Mouse (Mus musculus) MEL (cell line): Measurements from ENCODE around the gene Dnajc30. TPM values are rescaled to one million over a fixed set of nuclear protein-coding genes. Genes with fewer than 3 reads are reported as not detected.

ENCODE experiments used
- DNase-seq: peaks from one replicate; pipeline ENCODE4 v3.0.0; 2011; ENCODE audit warnings: low read depth, low spot score
- H3K27ac ChIP-seq: 2 replicates; pipeline ENCODE4 v1.5.1; 2012; ENCODE audit warnings: low read depth, mild to moderate bottlenecking, control low read depth, low read length, moderate library complexity; ENCODE audit not compliant: control insufficient read depth
- H3K27me3 ChIP-seq, 2 experiments: fragments of 150-350 bp in 1 of 2; sonication (generic) in 1 of 2; 2 replicates each; pipeline ENCODE4 v1.6.1; 2012; ENCODE audit warnings: low read length in 2 of 2, mild to moderate bottlenecking in 2 of 2, improper control_type of control experiment in 1 of 2, moderate library complexity in 1 of 2; ENCODE audit not compliant: insufficient read depth in 2 of 2, control insufficient read depth in 1 of 2
- H3K36me3 ChIP-seq, 2 experiments: 2 replicates each; pipeline ENCODE4 v1.6.1; 2012 to 2014; ENCODE audit warnings: low read length in 2 of 2, improper control_type of control experiment in 1 of 2, inconsistent platforms in 1 of 2, mild to moderate bottlenecking in 1 of 2; ENCODE audit not compliant: insufficient read depth in 2 of 2, control insufficient read depth in 1 of 2
- H3K4me1 ChIP-seq, 2 experiments: fragments of 150-350 bp in 1 of 2; sonication (generic) in 1 of 2; 2 replicates each; pipeline ENCODE4 v1.6.1; 2012; ENCODE audit warnings: low read length in 2 of 2, improper control_type of control experiment in 1 of 2, mild to moderate bottlenecking in 1 of 2; ENCODE audit not compliant: insufficient read depth in 2 of 2, control insufficient read depth in 1 of 2
- H3K4me3 ChIP-seq, 2 experiments: fragments of 150-350 bp in 1 of 2; sonication (generic) in 1 of 2; 2 replicates each; pipeline ENCODE4 v1.5.1; 2012; ENCODE audit warnings: low read depth in 2 of 2, low read length in 2 of 2, mild to moderate bottlenecking in 2 of 2, moderate library complexity in 2 of 2, control low read depth in 1 of 2, improper control_type of control experiment in 1 of 2; ENCODE audit not compliant: control insufficient read depth in 1 of 2, insufficient read depth in 1 of 2
- H3K79me2 ChIP-seq: 2 replicates; pipeline ENCODE4 v1.6.1; 2012; ENCODE audit warnings: mild to moderate bottlenecking, low read length, moderate library complexity; ENCODE audit not compliant: control insufficient read depth, poor library complexity, insufficient read depth
- H3K9ac ChIP-seq: 2 replicates; pipeline ENCODE4 v1.6.1; 2012; ENCODE audit warnings: low read depth, mild to moderate bottlenecking, control low read depth, low read length, moderate library complexity; ENCODE audit not compliant: control insufficient read depth, poor library complexity, severe bottlenecking
- H3K9me3 ChIP-seq: fragments of 150-350 bp; sonication (generic); replicated peaks from 2 replicates; pipeline ENCODE4 v1.6.1; 2012; ENCODE audit warnings: mild to moderate bottlenecking, low read length, improper control_type of control experiment, moderate library complexity; ENCODE audit not compliant: insufficient read depth
- CTCF ChIP-seq, 3 experiments: IDR thresholded peaks in 2 of 3; conservative IDR thresholded peaks in 1 of 3; 2 replicates each; pipeline ENCODE4 v1.5.1; 2011 to 2012; ENCODE audit warnings: low read length in 3 of 3, low read depth in 2 of 3, mild to moderate bottlenecking in 2 of 3, improper control_type of control experiment in 1 of 3, inconsistent platforms in 1 of 3, mixed read lengths in 1 of 3, moderate library complexity in 1 of 3; ENCODE audit not compliant: control insufficient read depth in 1 of 3, insufficient read depth in 1 of 3, poor library complexity in 1 of 3, severe bottlenecking in 1 of 3
- E2F4 ChIP-seq: IDR thresholded peaks from 2 replicates; pipeline ENCODE4 v1.6.1; 2011; ENCODE audit warnings: low read depth, low read length, improper control_type of control experiment, borderline replicate concordance
- ETS1 ChIP-seq: IDR thresholded peaks from 2 replicates; pipeline ENCODE4 v1.6.1; 2012; ENCODE audit warnings: low read depth, mild to moderate bottlenecking, inconsistent platforms, low read length, improper control_type of control experiment, moderate library complexity
- GABPA ChIP-seq: IDR thresholded peaks from 2 replicates; pipeline ENCODE4 v1.6.1; 2012; ENCODE audit warnings: low read depth, mild to moderate bottlenecking, inconsistent platforms, low read length, improper control_type of control experiment, moderate library complexity
- KAT2A ChIP-seq: conservative IDR thresholded peaks from 2 replicates; pipeline ENCODE4 v1.6.1; 2012; ENCODE audit warnings: low read depth, low read length, improper control_type of control experiment, inconsistent platforms
- MAX ChIP-seq: IDR thresholded peaks from 2 replicates; pipeline ENCODE4 v1.6.1; 2011; ENCODE audit warnings: low read length, improper control_type of control experiment
- MAZ ChIP-seq: IDR thresholded peaks from 2 replicates; pipeline ENCODE4 v1.6.1; 2012; ENCODE audit warnings: low read depth, mild to moderate bottlenecking, inconsistent platforms, low read length, improper control_type of control experiment
- MEF2A ChIP-seq: IDR thresholded peaks from 2 replicates; pipeline ENCODE4 v1.6.1; 2014; ENCODE audit warnings: low read depth, mild to moderate bottlenecking, inconsistent platforms, low read length, improper control_type of control experiment; ENCODE audit not compliant: poor library complexity, insufficient replicate concordance, severe bottlenecking; ENCODE audit errors: extremely low read depth
- MXI1 ChIP-seq: IDR thresholded peaks from 2 replicates; pipeline ENCODE4 v1.6.1; 2011; ENCODE audit warnings: mild to moderate bottlenecking, low read depth, low read length, improper control_type of control experiment
- MYC ChIP-seq: IDR thresholded peaks from 2 replicates; pipeline ENCODE4 v1.6.1; 2011; ENCODE audit warnings: low read depth, mild to moderate bottlenecking, low read length, improper control_type of control experiment, moderate library complexity
- RAD21 ChIP-seq: IDR thresholded peaks from 2 replicates; pipeline ENCODE4 v1.6.1; 2011; ENCODE audit warnings: mild to moderate bottlenecking, low read depth, low read length, improper control_type of control experiment
- SMC3 ChIP-seq: IDR thresholded peaks from 2 replicates; pipeline ENCODE4 v1.6.1; 2011; ENCODE audit warnings: low read depth, low read length, improper control_type of control experiment
- TAL1 ChIP-seq: IDR thresholded peaks from 2 replicates; pipeline ENCODE4 v1.6.1; 2012; ENCODE audit warnings: mild to moderate bottlenecking, inconsistent platforms, low read length, moderate library complexity, mixed read lengths
- ZNF384 ChIP-seq: IDR thresholded peaks from 2 replicates; pipeline ENCODE4 v1.6.1; 2012; ENCODE audit warnings: low read depth, mild to moderate bottlenecking, inconsistent platforms, low read length, improper control_type of control experiment
- polyA plus RNA-seq, 2 experiments: library from polyadenylated mRNA; stranded (reverse) in 1 of 2; unstranded in 1 of 2; fragments of >175 nt in 1 of 2; fragments of >200 nt in 1 of 2; gene quantifications; 2 replicates each; pipeline versions ENCODE4 v1.2.1 to v1.2.4; 2012; ENCODE audit warnings: low replicate concordance in 2 of 2, low read depth in 1 of 2; ENCODE audit not compliant: insufficient read length in 2 of 2, insufficient read depth in 1 of 2, missing spikeins in 1 of 2
- total RNA-seq: library from RNA; depleted of rRNA; stranded (reverse); fragments of 300-350 nt; gene quantifications from 2 replicates; pipeline ENCODE4 v1.2.3, GENCODE M21; 2012

Dnajc30 gene
- total and polyA plus RNA-seq, 3 experiments: 7.4 to 15.6 TPM; not detected in 1

DNA sequence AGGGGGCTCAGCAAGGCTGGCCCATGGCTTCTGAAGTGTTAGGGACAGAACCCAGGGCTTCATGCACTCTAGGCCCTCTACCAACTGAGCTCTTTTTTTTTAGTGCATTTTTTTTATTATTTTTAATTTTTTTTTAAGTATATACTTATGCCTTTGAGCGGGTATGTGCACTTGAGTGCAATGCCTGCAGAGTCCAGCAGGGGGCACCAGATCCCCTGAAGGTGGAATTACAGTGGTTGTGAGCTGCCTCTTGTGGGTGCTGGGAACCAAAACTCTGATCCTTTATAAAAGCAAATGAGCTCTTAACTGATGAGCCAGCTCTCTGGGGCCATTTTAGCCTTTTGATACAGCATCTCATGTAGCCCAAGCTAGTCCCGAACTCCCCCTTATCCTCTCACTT is 29.4 kb upstream of the Dnajc30 start:
- Histone ChIP-seq H3K79me2 (no peaks in the 10 kb centered on the region), H3K4me1 (peaks cover 0 to under 1% of the 10 kb centered on the region in 2 experiments; a peak in 2 of 4 replicates), H3K27ac (no peak overlapping the region), H3K9ac (no peak overlapping the region), H3K36me3 (peaks cover 0 to 1% of the 10 kb centered on the region in 2 experiments; a peak in 2 of 4 replicates), H3K27me3 (no peaks in the 10 kb centered on the region), H3K9me3 (no peaks in the 10 kb centered on the region), H3K4me3 (no peak overlapping the region)
- DNase-seq: peak; percentile 26
- TF ChIP-seq CTCF (IDR thresholded peaks at IDR 0.05 in 2 of 3, conservative IDR thresholded peaks at IDR 0.05 in 1 of 3; ENCODE audit: control insufficient read depth in 1 of 3, insufficient read depth in 1 of 3, low read depth in 2 of 3, low read length in 3 of 3, poor library complexity in 1 of 3, severe bottlenecking in 1 of 3) (peak; percentile 47 to 66 (median 56)), SMC3 (no peak; the same call in 1 of the 2 replicates)

DNA sequence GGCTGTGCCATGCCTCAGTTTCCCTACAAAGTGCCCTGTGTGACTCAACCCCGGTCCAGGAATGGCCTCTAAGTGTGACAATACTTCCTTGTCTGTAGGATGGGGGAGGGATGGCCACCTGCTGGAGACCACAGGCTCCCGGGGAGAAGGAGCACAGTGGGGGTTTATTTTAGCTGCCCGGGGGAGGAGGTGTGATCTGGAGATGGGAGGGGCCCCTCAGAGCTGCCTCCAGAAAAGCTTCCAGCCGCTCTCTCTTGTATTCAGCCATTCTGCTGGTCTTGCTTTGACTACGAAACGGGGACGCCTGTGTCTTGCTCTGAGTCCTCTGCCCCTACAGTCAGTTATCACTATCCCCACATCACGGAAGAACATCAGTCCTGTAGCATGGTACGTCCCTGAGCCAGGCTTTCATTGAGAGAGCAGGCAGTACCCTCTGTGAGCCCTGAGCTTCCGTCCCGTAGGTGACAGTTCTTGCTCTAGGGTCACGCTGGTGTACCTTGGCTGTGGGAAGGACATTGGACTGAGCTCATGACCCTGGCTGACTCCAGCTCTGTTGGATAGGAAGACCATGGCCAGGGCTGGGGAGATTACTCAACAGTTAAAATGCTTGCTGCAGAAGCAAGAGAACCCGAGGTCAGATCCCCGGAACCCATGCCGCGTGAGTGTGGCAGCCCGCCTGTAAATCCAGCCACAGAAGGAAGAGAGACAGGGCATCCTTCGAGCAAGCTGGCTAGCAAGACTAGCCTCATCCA is 28.2 kb upstream of the Dnajc30 start:
- TF ChIP-seq ETS1: no peak
- no peak for TF ChIP-seq MAZ
- no peak for TF ChIP-seq MXI1
- no peak for TF ChIP-seq ZNF384
- TF ChIP-seq MYC: no peak
- TF ChIP-seq E2F4: no peak
- TF ChIP-seq TAL1: no peak
- no peak for TF ChIP-seq MEF2A
- TF ChIP-seq RAD21: no peak
- Histone ChIP-seq H3K79me2 (no peaks in the 10 kb centered on the region), H3K27ac (no peak overlapping the region), H3K27me3 (no peaks in the 10 kb centered on the region), H3K9ac (no peak overlapping the region), H3K4me1 (no peaks in the 10 kb centered on the region; a peak in 1 of 4 replicates), H3K9me3 (no peaks in the 10 kb centered on the region), H3K4me3 (no peak overlapping the region), H3K36me3 (no peaks in the 10 kb centered on the region)
- DNase-seq: no peak

GRCm38 (mm10) chr5:135037946-135038345 is 26.1 kb upstream of the Dnajc30 start:
- H3K9ac ChIP-seq: no peak overlapping the region
- DNase-seq: no peak
- H3K4me3 ChIP-seq: no peak overlapping the region
- no peak for TF ChIP-seq KAT2A
- TF ChIP-seq RAD21: no peak
- TF ChIP-seq GABPA: no peak
- TF ChIP-seq MAX: no peak
- H3K27ac ChIP-seq: no peak overlapping the region
- H3K36me3 ChIP-seq: no peaks in the 10 kb centered on the region
- H3K79me2 ChIP-seq: no peaks in the 10 kb centered on the region
- no peaks in the 10 kb centered on the region for H3K9me3 ChIP-seq
- no peaks in the 10 kb centered on the region; a peak in 1 of 4 replicates for H3K4me1 ChIP-seq
- no peaks in the 10 kb centered on the region for H3K27me3 ChIP-seq
